In the genomic region with DNA sequence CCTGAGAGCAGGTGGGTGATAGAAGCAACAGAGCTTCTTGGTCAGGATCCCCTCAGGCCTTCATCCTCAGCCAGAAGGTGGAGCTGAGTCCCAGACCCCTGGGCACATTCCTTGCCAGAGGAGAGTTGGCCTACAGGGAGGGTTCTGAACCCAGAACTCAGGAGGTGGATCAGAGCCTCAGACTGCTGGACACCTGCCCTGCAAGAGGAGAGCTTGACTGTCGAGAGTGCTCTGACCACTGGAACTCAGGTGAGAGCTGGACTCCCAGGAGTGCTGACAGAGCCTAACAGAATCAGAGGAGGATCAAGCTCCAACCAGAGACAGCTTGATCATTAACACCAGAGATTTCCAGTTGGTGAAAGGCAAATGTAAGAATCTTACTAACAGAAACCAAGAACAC, we compare ENCODE assay signal across 13 mouse cellular contexts. TPM values are rescaled to one million over a fixed set of nuclear protein-coding genes. Genes with fewer than 3 reads are reported as not detected.
"Had no signal": no experiment of that assay in that cellular context is flagged by ENCODE, and none has a peak within 500 bp of the region (broad histone marks: within the 10 kb centered on the region; RNA-seq: fewer than 3 reads in every experiment).

No protein-coding gene starts in this region.

RNA-seq across cellular contexts. Expression of gene Pramef6, which starts 17.8 kb away (rescaled TPM):
- polyA plus RNA-seq: neural tube, embryonic 13.5 days; neural tube, embryonic 14.5 days; neural tube, embryonic 15.5 days; small intestine, adult 2 months; spleen, adult 2 months; stomach, embryonic 14.5 days; stomach, embryonic 15.5 days; stomach, embryonic 16.5 days; stomach, postnatal 0 days; testis, adult 2 months; thymus, adult 2 months; thymus, postnatal 0 days; urinary bladder, adult 2 months had no signal

RNA-seq across cellular contexts. Expression of gene Gm13103, which starts 36.1 kb away (rescaled TPM):
- polyA plus RNA-seq: neural tube, embryonic 13.5 days; neural tube, embryonic 14.5 days; neural tube, embryonic 15.5 days; small intestine, adult 2 months; spleen, adult 2 months; stomach, embryonic 14.5 days; stomach, embryonic 15.5 days; stomach, embryonic 16.5 days; stomach, postnatal 0 days; testis, adult 2 months; thymus, adult 2 months; thymus, postnatal 0 days; urinary bladder, adult 2 months had no signal
